24 mouse cellular contexts compared by ENCODE assay signal in the genomic region with DNA sequence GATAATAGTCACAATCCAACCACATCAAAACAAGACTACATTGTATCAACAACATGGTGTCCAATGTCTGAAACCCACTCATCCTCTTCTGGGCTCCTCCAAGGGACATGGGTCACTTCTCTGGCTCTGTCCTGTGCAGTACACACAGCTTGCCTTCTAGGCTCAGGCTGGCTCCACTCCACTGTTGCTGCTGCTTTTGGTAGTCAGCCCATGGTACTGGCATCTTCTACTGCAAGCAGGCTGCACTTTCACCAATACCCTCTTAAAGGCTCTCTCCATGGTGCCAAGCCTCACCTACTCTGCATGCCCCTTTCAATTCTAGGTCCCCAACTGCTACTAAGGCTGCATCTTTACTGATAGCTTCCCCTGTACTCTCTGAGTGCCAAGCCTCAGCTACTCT. TPM values are rescaled to one million over a fixed set of nuclear protein-coding genes. Genes with fewer than 3 reads are reported as not detected.
DNase-seq lines count a peak whose midpoint lies in the region; ATAC-seq lines count a peak whose summit lies in the region.
"Had no signal": no experiment of that assay in that cellular context is flagged by ENCODE, and none has a peak within 500 bp of the region (broad histone marks: within the 10 kb centered on the region; RNA-seq: fewer than 3 reads in every experiment).

No protein-coding gene starts in this region.

- no peaks in the 10 kb centered on the region for H3K27me3 ChIP-seq in midbrain, embryonic 11.5 days (ENCODE audit: control insufficient read depth, insufficient read depth, low read length)
- H3K27me3 ChIP-seq in midbrain, embryonic 15.5 days (replicated peaks) = no peaks in the 10 kb centered on the region

- H3K4me3 ChIP-seq in midbrain, embryonic 11.5 days (ENCODE audit: low read depth, low read length) = no peak overlapping the region
- no peak overlapping the region for H3K4me3 ChIP-seq in midbrain, embryonic 15.5 days

- no peaks in the 10 kb centered on the region for H3K36me3 ChIP-seq in midbrain, embryonic 11.5 days (ENCODE audit: control insufficient read depth, insufficient read depth, low read length)
- no peaks in the 10 kb centered on the region for H3K36me3 ChIP-seq in midbrain, embryonic 15.5 days (replicated peaks)
- H3K36me3 ChIP-seq: G1E had no signal

- H3K9me3 ChIP-seq in midbrain, embryonic 11.5 days (ENCODE audit: control insufficient read depth, low read length) = no peaks in the 10 kb centered on the region
- H3K9me3 ChIP-seq in midbrain, embryonic 15.5 days = peaks cover 3% of the 10 kb centered on the region; the same call in 1 of the 2 replicates
- H3K9me3 ChIP-seq: G1E had no signal

- ATAC-seq in midbrain, embryonic 11.5 days (ENCODE audit: low FRiP score) = no peak
- no peak for ATAC-seq in midbrain, embryonic 15.5 days (replicated peaks)
- 0 out of 2 replicates have a peak, but pooled peaks have one; percentile 12 for ATAC-seq in megakaryocyte-erythroid progenitor cell, adult 5-6 weeks (replicated peaks; ENCODE audit: low FRiP score, low TSS enrichment, poor library complexity, severe bottlenecking)
- ATAC-seq: activated CD4-positive, CD25-positive, alpha-beta regulatory T cell, adult 4 months; CD4-positive, CD25-positive, alpha-beta regulatory T cell, adult 4 months; Patski had no signal

- peak; percentile 67 to 72 for DNase-seq in cerebellum, postnatal 10 days
- no peak for DNase-seq in cerebellum, adult 9-10 months
- DNase-seq in cerebellum, postnatal 14 days = peak; percentile 45 to 49
- DNase-seq in cerebellum, adult 11 months = no peak
- peak; percentile 57 for DNase-seq in midbrain, embryonic 11.5 days (ENCODE audit: low spot score, missing footprints)
- no peak for DNase-seq in yolk sac, embryonic 10.5 days (ENCODE audit: low spot score)
- DNase-seq: adrenal gland, adult 2 months; adrenal gland, adult 8-10 months; adrenal gland, postnatal 10 days; adrenal gland, postnatal 14 days; adrenal gland, postnatal 25 days; adrenal gland, postnatal 36 days; B cell, adult 2 months; cerebellum, adult 11-12 months; cerebellum, adult 18-20 months had no signal

- H3K4me1 ChIP-seq in midbrain, embryonic 11.5 days (ENCODE audit: control insufficient read depth, insufficient read depth, low read length) = no peaks in the 10 kb centered on the region
- H3K4me1 ChIP-seq in midbrain, embryonic 15.5 days = no peaks in the 10 kb centered on the region

- no peak overlapping the region for H3K9ac ChIP-seq in midbrain, embryonic 11.5 days (ENCODE audit: low read length)
- no peak overlapping the region for H3K9ac ChIP-seq in midbrain, embryonic 15.5 days

- H3K27ac ChIP-seq in midbrain, embryonic 11.5 days (ENCODE audit: low read depth, low read length) = no peak overlapping the region
- H3K27ac ChIP-seq in midbrain, embryonic 15.5 days = no peak overlapping the region

- no peak overlapping the region for H3K4me2 ChIP-seq in midbrain, embryonic 11.5 days
- H3K4me2 ChIP-seq in midbrain, embryonic 15.5 days = no peak overlapping the region

RNA-seq across cellular contexts. Expression of a gene that starts 41.2 kb away (rescaled TPM):
- 10.0 and 11.0 TPM in 2 replicates for polyA plus RNA-seq in midbrain, embryonic 11.5 days (2014; fragmentation: Nextera tagmentation; extraction: Ambion mirVana)
- 10.7 and 10.9 TPM in 2 replicates for polyA plus RNA-seq in midbrain, embryonic 15.5 days (2015; fragmentation: Nextera tagmentation; extraction: Ambion mirVana)
- not detected in 2 replicates for total RNA-seq in megakaryocyte-erythroid progenitor cell, adult 5-6 weeks (2014; fragmentation: Nextera tagmentation)
- not detected in 2 replicates for total RNA-seq in megakaryocyte-erythroid progenitor cell, adult 5-6 weeks (2017)
- total RNA-seq: CH12.LX, MEL had no signal
- polyA plus RNA-seq: activated CD4-positive, CD25-positive, alpha-beta regulatory T cell, adult 4 months; C2C12; CD4-positive, CD25-positive, alpha-beta regulatory T cell, adult 4 months; G1E; Patski had no signal

RNA-seq across cellular contexts. Expression of a gene that starts 43.8 kb away (rescaled TPM):
- 0.64 and 0.88 TPM in 2 replicates for polyA plus RNA-seq in midbrain, embryonic 11.5 days (2014; fragmentation: Nextera tagmentation; extraction: Ambion mirVana)
- polyA plus RNA-seq in midbrain, embryonic 15.5 days (2015; fragmentation: Nextera tagmentation; extraction: Ambion mirVana) = 1.3 and 2.2 TPM in 2 replicates
- 0.42 and 1.4 TPM in 2 replicates for total RNA-seq in megakaryocyte-erythroid progenitor cell, adult 5-6 weeks (2014; fragmentation: Nextera tagmentation)
- 0.34 and 0.80 TPM in 2 replicates for total RNA-seq in megakaryocyte-erythroid progenitor cell, adult 5-6 weeks (2017)

Comparison
In these comparisons a context has a peak if more than half of its experiments do, and no peak if none do; other contexts are left out.
1. DNase-seq: peak in cerebellum, postnatal 10 days (2 of 2), cerebellum, postnatal 14 days (2 of 2) and midbrain, embryonic 11.5 days (single experiment); none in cerebellum, adult 9-10 months (single experiment), cerebellum, adult 11 months (single experiment) and yolk sac, embryonic 10.5 days (single experiment).